8 mouse cellular contexts compared by ENCODE assay signal in the genomic region with DNA sequence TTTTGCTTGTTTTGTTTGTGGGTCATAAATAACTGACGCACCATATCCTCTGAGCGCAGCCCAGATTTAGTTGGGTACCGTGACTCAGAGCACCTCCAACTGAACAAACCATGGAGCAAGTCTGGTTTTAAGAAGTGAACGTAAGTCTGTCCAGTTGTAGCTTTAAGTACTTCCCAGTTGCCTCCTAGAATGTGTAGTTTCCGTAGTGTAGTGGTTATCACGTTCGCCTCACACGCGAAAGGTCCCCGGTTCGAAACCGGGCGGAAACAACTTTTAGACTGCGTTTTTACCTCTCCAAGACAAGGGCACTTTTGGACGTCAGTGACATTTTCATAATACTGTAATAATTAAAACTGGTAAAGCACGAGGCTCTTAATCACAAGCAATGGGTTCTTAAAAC. TPM values are rescaled to one million over a fixed set of nuclear protein-coding genes. Genes with fewer than 3 reads are reported as not detected.
DNase-seq lines count a peak whose midpoint lies in the region; ATAC-seq and TF ChIP-seq lines count a peak whose summit lies in the region.

No protein-coding gene starts in this region.

- ATAC-seq in forebrain, embryonic 16.5 days: no peak
- no peak for ATAC-seq in neural tube, embryonic 15.5 days (ENCODE audit: low FRiP score)

- peaks cover 5% of the 10 kb centered on the region for H3K36me3 ChIP-seq in ES-E14 (ENCODE audit: control insufficient read depth, insufficient read depth, low read length, poor library complexity, severe bottlenecking)
- no peaks in the 10 kb centered on the region for H3K36me3 ChIP-seq in forebrain, embryonic 16.5 days (ENCODE audit: control insufficient read depth, insufficient read depth)
- H3K36me3 ChIP-seq in neural tube, embryonic 15.5 days: 0 out of 2 replicates have a peak, but pooled peaks cover 4% of the 10 kb centered on the region

- H3K4me2 ChIP-seq in forebrain, embryonic 16.5 days (ENCODE audit: low read length): peak overlapping the region; percentile 90
- H3K4me2 ChIP-seq in neural tube, embryonic 15.5 days: peak overlapping the region; percentile 85

- peak; percentile 91 for DNase-seq in ES-E14 (ENCODE audit: low read depth, low spot score)
- DNase-seq in cerebellum, adult 11-12 months: peak; percentile 75
- peak; percentile 87 to 90 for DNase-seq in heart, postnatal 36 days
- DNase-seq in layer of hippocampus, adult 18-20 months (ENCODE audit: low spot score in 2 of 2): peak; percentile 82 to 96
- peak; percentile 81 to 88 for DNase-seq in lung, adult 18-20 months
- peak; percentile 73 for DNase-seq in testis, postnatal 14 days (ENCODE audit: low spot score)

- no peak overlapping the region for H3K27ac ChIP-seq in ES-E14 (ENCODE audit: insufficient read depth, low read depth, low read length, poor library complexity, severe bottlenecking)
- H3K27ac ChIP-seq in forebrain, embryonic 16.5 days (ENCODE audit: low read length): no peak overlapping the region
- peak overlapping the region; percentile 99 for H3K27ac ChIP-seq in neural tube, embryonic 15.5 days (replicated peaks)

- H3K4me3 ChIP-seq in ES-E14 (ENCODE audit: insufficient read depth in 1 of 2, low read depth in 1 of 2, low read length in 2 of 2, poor library complexity in 1 of 2, severe bottlenecking in 1 of 2): peak overlapping the region; percentile 35 to 99
- peak overlapping the region; percentile 80 for H3K4me3 ChIP-seq in forebrain, embryonic 16.5 days (replicated peaks; ENCODE audit: low read length)
- H3K4me3 ChIP-seq in neural tube, embryonic 15.5 days (replicated peaks): peak overlapping the region; percentile 86

- intact Hi-C loops in heart, postnatal 36 days (cut with DNase I): loop anchor here (1.0 to 2.0 kb wide), 2 partner anchors 16 to 38 kb away; no protein-coding TSS in a partner anchor

- under 1% methylated on average over 16 of the region's 16 CpGs for WGBS in forebrain, embryonic 16.5 days
- under 1% methylated on average over 16 of the region's 16 CpGs for WGBS in neural tube, embryonic 15.5 days

- H3K9ac ChIP-seq in ES-E14 (ENCODE audit: insufficient read depth, low read depth, low read length, poor library complexity, severe bottlenecking): no peak overlapping the region; the same call in 1 of the 2 replicates
- H3K9ac ChIP-seq in forebrain, embryonic 16.5 days (replicated peaks; ENCODE audit: low read depth, low read length): peak overlapping the region; percentile 85
- H3K9ac ChIP-seq in neural tube, embryonic 15.5 days (replicated peaks): peak overlapping the region; percentile 81

- peaks cover 0 to 2% of the 10 kb centered on the region in 2 experiments; a peak in 1 of 4 replicates for H3K4me1 ChIP-seq in ES-E14 (ENCODE audit: control insufficient read depth in 2 of 2, insufficient read depth in 2 of 2, low read length in 2 of 2, poor library complexity in 1 of 2)
- H3K4me1 ChIP-seq in forebrain, embryonic 16.5 days (replicated peaks; ENCODE audit: control insufficient read depth, insufficient read depth, low read length): peaks cover 25% of the 10 kb centered on the region
- peaks cover 31% of the 10 kb centered on the region for H3K4me1 ChIP-seq in neural tube, embryonic 15.5 days

- 0 out of 2 replicates have a peak, but pooled peaks cover 3% of the 10 kb centered on the region for H3K27me3 ChIP-seq in forebrain, embryonic 16.5 days (replicated peaks; ENCODE audit: control insufficient read depth, insufficient read depth, low read length)
- peaks cover 8% of the 10 kb centered on the region; the same call in 1 of the 2 replicates for H3K27me3 ChIP-seq in neural tube, embryonic 15.5 days (replicated peaks)

- in situ Hi-C loops in ES-E14 (cut with MboI; ENCODE audit: low sequenced_read_pairs in 2 of 2, unreplicated experiment in 2 of 2): no loop called here

- no peaks in the 10 kb centered on the region for H3K9me3 ChIP-seq in ES-E14 (ENCODE audit: control insufficient read depth, insufficient read depth, low read depth, low read length)
- H3K9me3 ChIP-seq in forebrain, embryonic 16.5 days (ENCODE audit: control insufficient read depth, low read length): no peaks in the 10 kb centered on the region
- H3K9me3 ChIP-seq in neural tube, embryonic 15.5 days (replicated peaks): no peaks in the 10 kb centered on the region

TF ChIP-seq in ES-E14, 5 proteins besides CTCF, POLR2A, EP300 and RAD21:
- no peak for TF ChIP-seq HCFC1 (IDR thresholded peaks at IDR 0.05; ENCODE audit: borderline replicate concordance, insufficient read depth, low read length)
- no peak for TF ChIP-seq CHD2 (IDR thresholded peaks at IDR 0.05; ENCODE audit: low read depth, low read length)
- TF ChIP-seq MAFK (IDR thresholded peaks at IDR 0.05; ENCODE audit: insufficient read depth, low read depth, low read length): peak; percentile 94
- no peak for TF ChIP-seq ZNF384 (IDR thresholded peaks at IDR 0.05; ENCODE audit: low read depth, low read length)
- TF ChIP-seq ZC3H11A (IDR thresholded peaks at IDR 0.05; ENCODE audit: borderline replicate concordance, low read depth, low read length): no peak

RNA-seq across cellular contexts. Expression of gene Trim41, which starts 1.2 kb away (rescaled TPM):
- 47.8 and 52.8 TPM in 2 replicates for total RNA-seq in ES-E14 (2012; rRNA removed)
- polyA plus RNA-seq in forebrain, embryonic 16.5 days (2015; fragmentation: Nextera tagmentation; extraction: Ambion mirVana): 7.2 and 7.6 TPM in 2 replicates
- total RNA-seq in heart, postnatal 36 days (2021): 10 to 100 TPM; 21.0 to 22.7 TPM
- 10 to 100 TPM; 58.1 to 62.3 TPM for total RNA-seq in layer of hippocampus, adult 18-20 months (2021)
- 6.4 and 7.3 TPM in 2 replicates for polyA plus RNA-seq in neural tube, embryonic 15.5 days (2015; fragmentation: Nextera tagmentation; extraction: Ambion mirVana)

RNA-seq across cellular contexts. Expression of gene Trim7, which starts 7.6 kb away (rescaled TPM):
- total RNA-seq in ES-E14 (2012; rRNA removed): 5.9 and 6.1 TPM in 2 replicates
- 1.4 and 2.0 TPM in 2 replicates for polyA plus RNA-seq in forebrain, embryonic 16.5 days (2015; fragmentation: Nextera tagmentation; extraction: Ambion mirVana)
- total RNA-seq in heart, postnatal 36 days (2021): 10 to 100 TPM; 17.8 to 26.2 TPM
- total RNA-seq in layer of hippocampus, adult 18-20 months (2021): 1 to 10 TPM; 1.9 to 2.4 TPM
- 2.1 and 2.6 TPM in 2 replicates for polyA plus RNA-seq in neural tube, embryonic 15.5 days (2015; fragmentation: Nextera tagmentation; extraction: Ambion mirVana)

RNA-seq across cellular contexts. Expression of gene Gm12184, which starts 8.1 kb away (rescaled TPM):
- total RNA-seq in ES-E14 (2012; rRNA removed): 11.4 and 12.2 TPM in 2 replicates
- polyA plus RNA-seq in forebrain, embryonic 16.5 days (2015; fragmentation: Nextera tagmentation; extraction: Ambion mirVana): 2.8 and 3.9 TPM in 2 replicates
- total RNA-seq in heart, postnatal 36 days (2021): 1 to 10 TPM; 3.5 to 3.9 TPM
- total RNA-seq in layer of hippocampus, adult 18-20 months (2021): 1 to 10 TPM in 1 of 2 experiments, under 1 TPM in 1; 0.38 to 1.1 TPM
- polyA plus RNA-seq in neural tube, embryonic 15.5 days (2015; fragmentation: Nextera tagmentation; extraction: Ambion mirVana): 2.9 and 3.3 TPM in 2 replicates

RNA-seq across cellular contexts. Expression of gene Rack1, which starts 18.2 kb away (rescaled TPM):
- 3,112 and 3,420 TPM in 2 replicates for total RNA-seq in ES-E14 (2012; rRNA removed)
- polyA plus RNA-seq in forebrain, embryonic 16.5 days (2015; fragmentation: Nextera tagmentation; extraction: Ambion mirVana): 451 and 473 TPM in 2 replicates
- 100 to 1,000 TPM; 385 to 411 TPM for total RNA-seq in heart, postnatal 36 days (2021)
- total RNA-seq in layer of hippocampus, adult 18-20 months (2021): 100 to 1,000 TPM; 237 to 246 TPM
- 351 and 459 TPM in 2 replicates for polyA plus RNA-seq in neural tube, embryonic 15.5 days (2015; fragmentation: Nextera tagmentation; extraction: Ambion mirVana)

RNA-seq across cellular contexts. Expression of gene Irgm1, which starts 53.1 kb away (rescaled TPM):
- total RNA-seq in ES-E14 (2012; rRNA removed): 3.3 and 5.7 TPM in 2 replicates
- 1.6 TPM in 2 replicates for polyA plus RNA-seq in forebrain, embryonic 16.5 days (2015; fragmentation: Nextera tagmentation; extraction: Ambion mirVana)
- total RNA-seq in heart, postnatal 36 days (2021): 10 to 100 TPM; 12.5 to 13.5 TPM
- 1 to 10 TPM; 5.6 to 5.8 TPM for total RNA-seq in layer of hippocampus, adult 18-20 months (2021)
- polyA plus RNA-seq in neural tube, embryonic 15.5 days (2015; fragmentation: Nextera tagmentation; extraction: Ambion mirVana): 4.2 and 12.2 TPM in 2 replicates
